Mouse (Mus musculus) liver (tissue): Measurements from ENCODE around the gene Stk11.

ENCODE experiments used
- DNase-seq: peaks from one replicate; pipeline ENCODE4 v3.0.0-alpha.2; 2020; ENCODE audit warnings: mixed read lengths

Stk11 gene

GRCm38 (mm10) chr10:80115290-80115943 is at the start of gene Stk11:
Stk11 (plus strand) TSS chr10:80115803.
- DNase-seq = peak; percentile 99

DNA sequence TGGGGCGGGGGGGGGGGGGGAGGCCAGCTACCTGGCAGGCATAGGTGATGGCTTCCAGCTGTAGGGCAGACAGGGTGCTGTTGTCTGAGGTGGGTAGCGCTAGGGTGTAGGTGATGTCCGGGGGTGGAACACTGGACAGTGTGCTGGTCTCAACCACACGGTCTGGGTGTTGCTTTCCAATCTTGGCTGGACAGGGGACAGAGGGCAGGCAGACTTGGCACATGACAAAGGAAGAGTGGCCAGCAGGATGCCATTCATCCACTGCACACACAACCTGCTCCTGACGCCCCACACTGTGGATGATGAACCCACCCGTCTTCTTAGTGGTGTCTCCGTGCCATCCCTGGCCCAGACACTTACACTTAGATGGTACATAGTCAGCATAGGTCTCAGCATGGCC is 46.4 kb upstream of the Stk11 start:
- no peak for DNase-seq

- no peak for DNase-seq
These were observed 45.6 kb upstream of the Stk11 start for GRCm38 (mm10) chr10:80069948-80070450.

- peak; percentile 88 for DNase-seq
These were observed 44.6 kb upstream of the Stk11 start for GRCm38 (mm10) chr10:80070837-80071515.

- no peak for DNase-seq
These were observed 44.1 kb upstream of the Stk11 start for GRCm38 (mm10) chr10:80071516-80071900.

GRCm38 (mm10) chr10:80072623-80073489 is 42.7 kb upstream of the Stk11 start:
- DNase-seq = no peak

GRCm38 (mm10) chr10:80074813-80075601 is 40.6 kb upstream of the Stk11 start:
- peak; percentile 68 for DNase-seq

GRCm38 (mm10) chr10:80075924-80076323 is 39.7 kb upstream of the Stk11 start:
- DNase-seq = no peak

DNA sequence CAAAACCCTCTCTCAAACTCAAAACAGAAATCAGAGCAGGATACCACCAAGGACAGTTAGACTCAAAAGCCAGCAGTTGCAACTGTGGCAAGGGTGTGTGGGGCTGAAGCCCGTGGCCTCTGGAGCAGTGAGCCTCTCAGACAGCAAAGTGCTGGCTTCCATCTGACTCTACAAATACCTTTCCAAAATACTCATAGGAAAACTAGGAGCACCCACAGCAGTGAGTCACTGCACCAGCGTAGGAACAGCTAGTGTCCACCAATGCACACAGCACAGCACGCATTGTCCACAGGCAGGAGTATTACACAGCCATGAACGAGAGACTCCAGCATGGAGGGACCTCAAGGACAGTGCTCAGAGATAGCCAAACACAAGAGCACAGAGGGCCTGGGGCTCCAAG is 39.2 kb upstream of the Stk11 start:
- no peak for DNase-seq

GRCm38 (mm10) chr10:80077312-80077711 is 38.3 kb upstream of the Stk11 start:
- DNase-seq = no peak

- DNase-seq = no peak
These were observed 37.2 kb upstream of the Stk11 start for GRCm38 (mm10) chr10:80078366-80078765.

DNA sequence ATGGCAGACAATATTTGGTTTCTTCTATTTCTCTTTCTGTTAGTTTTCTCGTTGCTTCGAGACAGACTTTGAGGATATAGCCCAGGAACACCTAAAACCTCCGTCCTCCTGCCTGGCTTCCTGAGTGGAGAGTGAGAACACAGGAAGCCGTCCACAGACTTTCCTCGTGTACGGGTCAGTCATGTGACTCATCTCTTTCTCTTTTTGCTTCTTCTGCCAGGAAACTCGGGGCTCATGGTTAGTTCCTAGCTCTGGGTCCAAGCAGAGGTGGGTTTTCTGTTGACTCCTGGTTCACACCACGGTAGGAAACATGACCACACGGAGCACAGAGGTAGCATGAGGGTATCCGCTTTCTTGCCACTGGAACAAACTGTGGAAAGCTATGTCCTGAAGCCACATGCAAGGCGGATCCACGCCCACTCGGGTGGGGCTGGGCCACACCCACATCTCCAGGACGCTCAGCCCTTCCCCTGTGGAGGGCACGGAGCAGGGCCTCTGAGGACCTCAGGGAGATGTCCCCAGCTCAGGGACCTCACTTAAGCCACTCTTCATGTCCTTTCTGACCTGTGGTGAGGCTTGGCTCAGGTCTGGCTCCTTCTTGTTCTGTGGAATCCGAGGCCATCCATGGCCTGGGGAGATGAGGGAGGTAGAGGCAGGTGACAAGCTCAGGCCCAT is 35.1 kb upstream of the Stk11 start:
- DNase-seq = peak; percentile 90

DNA sequence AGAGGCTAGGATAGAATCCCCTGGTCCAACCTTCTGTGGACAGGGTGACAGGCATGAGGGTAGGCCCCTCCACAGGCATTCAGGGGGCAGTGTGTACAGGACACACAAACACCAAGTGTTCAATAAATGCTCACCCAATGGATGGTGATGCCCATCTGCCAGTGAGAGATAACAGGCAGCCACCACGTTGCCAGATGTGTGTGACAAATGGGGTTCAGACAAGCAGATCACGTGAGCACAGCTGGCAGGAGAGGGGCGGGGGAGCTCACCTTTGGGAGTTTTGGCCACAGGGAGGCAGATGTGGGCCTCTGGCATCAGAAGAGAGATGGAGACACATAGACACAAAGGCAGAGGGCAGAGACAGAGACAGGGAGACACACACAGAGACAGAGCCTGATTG is 34.5 kb upstream of the Stk11 start:
- peak; percentile 92 for DNase-seq

- DNase-seq = no peak
These were observed 30.7 kb upstream of the Stk11 start for GRCm38 (mm10) chr10:80084817-80085487.

GRCm38 (mm10) chr10:80086847-80087246 is 28.8 kb upstream of the Stk11 start:
- no peak for DNase-seq

DNA sequence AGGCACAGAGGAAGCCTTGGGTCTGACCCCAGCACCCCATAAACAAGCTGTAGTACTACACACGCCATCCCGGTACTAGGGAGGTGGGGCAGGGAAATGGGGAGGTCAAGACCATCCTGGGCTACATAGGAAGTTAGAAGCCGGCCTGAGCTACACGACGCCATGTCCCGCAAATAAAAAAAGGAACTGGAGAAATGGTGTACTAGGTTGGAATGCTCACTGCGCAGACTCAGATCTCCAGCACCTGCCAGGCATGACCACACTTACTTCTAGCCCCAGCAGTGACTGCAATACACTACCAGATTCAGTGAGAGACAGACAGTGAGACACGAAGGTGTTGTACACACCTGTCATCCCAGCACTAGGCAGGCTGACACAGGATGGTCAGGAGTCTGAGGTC is 28.1 kb upstream of the Stk11 start:
- no peak for DNase-seq

- no peak for DNase-seq
These were observed 26.5 kb upstream of the Stk11 start for GRCm38 (mm10) chr10:80089146-80089545.

- no peak for DNase-seq
These were observed 24.1 kb upstream of the Stk11 start for GRCm38 (mm10) chr10:80091527-80091926.

DNA sequence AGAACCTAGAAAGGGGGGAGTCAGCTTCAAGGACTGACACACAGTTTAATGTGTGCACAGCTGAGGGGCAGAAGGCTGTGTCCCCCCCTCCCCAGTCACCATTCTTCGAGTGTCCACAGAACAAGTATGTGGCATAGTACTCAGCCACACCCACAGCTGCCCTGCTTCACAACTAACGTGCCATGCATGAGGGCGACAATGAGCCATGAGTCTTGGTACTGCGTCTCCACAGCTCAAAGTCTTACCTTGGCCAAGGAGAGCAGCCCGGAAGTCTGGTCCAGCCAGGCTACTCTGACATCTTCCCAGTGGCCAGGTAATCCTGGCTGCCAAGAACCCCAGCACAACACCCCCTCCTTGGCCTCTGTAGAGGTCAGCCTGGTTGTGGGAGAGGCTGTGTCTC is 22.9 kb upstream of the Stk11 start:
- no peak for DNase-seq

DNA sequence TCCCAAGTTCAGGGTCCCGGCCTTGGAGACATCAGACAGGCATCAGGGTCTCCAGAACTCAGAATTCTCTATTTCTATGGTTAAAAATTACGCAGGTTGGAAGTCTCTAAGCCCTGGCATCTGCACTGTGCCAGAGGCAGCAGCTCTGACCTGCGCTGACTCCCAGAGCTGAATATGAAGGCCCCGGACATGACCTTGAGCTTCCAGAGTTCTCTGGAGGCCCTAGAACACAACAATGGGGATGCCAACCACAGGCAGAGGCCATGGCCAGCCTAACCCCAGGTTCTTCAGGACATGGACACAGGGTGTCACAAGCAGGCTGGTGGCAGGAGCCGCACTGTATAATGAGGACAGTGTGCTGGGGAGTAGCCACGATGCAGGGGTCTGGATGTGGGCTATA is 21.5 kb upstream of the Stk11 start:
- no peak for DNase-seq

- DNase-seq = no peak
These were observed 20.9 kb upstream of the Stk11 start for GRCm38 (mm10) chr10:80094684-80095083.

GRCm38 (mm10) chr10:80095547-80095946 is 20.1 kb upstream of the Stk11 start:
- no peak for DNase-seq
